Mouse (Mus musculus) lung, embryonic 15.5 days (tissue): ENCODE measurements at regions not wholly inside any gene's neighbourhood (a gene's known extent, or its start where the extent isn't known, plus 50 kb on each side); places are given as distances from the start of the nearest gene placed in this dataset.

Experiments
- ATAC-seq: fragments of 200-750 bp; cut with Nextera tagmentation; 2 replicates; pipeline ENCODE4 v1.8.0; 2017; ENCODE audit warnings: moderate number of reproducible peaks, borderline replicate concordance; ENCODE audit not compliant: low FRiP score, low TSS enrichment; ENCODE audit errors: extremely low read depth
- H3K27ac ChIP-seq: fragments of 300-500 bp; sonication (generic); 2 replicates; pipeline ENCODE4 v1.5.1; 2015; ENCODE audit warnings: moderate library complexity, mild to moderate bottlenecking, inconsistent platforms
- H3K27me3 ChIP-seq: fragments of 300-500 bp; sonication (generic); 2 replicates; pipeline ENCODE4 v1.6.1; 2015; ENCODE audit warnings: inconsistent platforms
- H3K36me3 ChIP-seq: fragments of 300-500 bp; sonication (generic); 2 replicates; pipeline ENCODE4 v1.6.1; 2015; ENCODE audit warnings: inconsistent platforms
- H3K4me1 ChIP-seq: fragments of 300-500 bp; sonication (generic); 2 replicates; pipeline ENCODE4 v1.6.1; 2015; ENCODE audit warnings: inconsistent platforms
- H3K4me2 ChIP-seq: fragments of 300-500 bp; sonication (generic); 2 replicates; pipeline ENCODE4 v1.6.1; 2015; ENCODE audit warnings: inconsistent platforms, mild to moderate bottlenecking, moderate library complexity
- H3K4me3 ChIP-seq: fragments of 300-500 bp; sonication (generic); 2 replicates; pipeline ENCODE4 v1.5.1; 2015; ENCODE audit warnings: mild to moderate bottlenecking, inconsistent platforms
- H3K9ac ChIP-seq: fragments of 300-500 bp; sonication (generic); 2 replicates; pipeline ENCODE4 v1.6.1; 2015; ENCODE audit warnings: inconsistent platforms
- H3K9me3 ChIP-seq: fragments of 300-500 bp; sonication (generic); 2 replicates; pipeline ENCODE4 v1.6.1; 2016; ENCODE audit warnings: inconsistent platforms
- WGBS: fragments of 180-500 bp; shearing (Covaris S2); methylation state at CpG from one replicate; pipeline ENCODE4 v1.1.7; 2015; 5-methylcytosine and 5-hydroxymethylcytosine counted together

DNA sequence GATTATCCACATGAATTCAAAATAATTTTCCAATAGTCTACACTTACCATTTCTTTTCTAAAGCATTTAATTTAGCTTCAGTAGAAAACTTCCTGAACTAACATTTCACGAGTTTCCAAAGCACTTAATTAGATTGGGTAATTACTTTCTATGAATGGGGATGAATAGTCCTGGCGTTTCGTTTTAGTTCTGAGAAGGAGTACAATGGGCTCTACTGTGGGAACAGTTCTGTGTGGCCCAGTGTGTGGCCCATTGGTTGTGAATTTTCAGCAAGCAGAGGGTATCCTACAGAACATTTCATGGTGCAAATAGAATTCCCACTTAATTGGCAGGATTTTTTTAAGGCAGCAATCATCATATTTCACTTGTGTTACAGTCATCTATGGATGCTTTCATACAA lies 95.5 kb downstream of the 1700017N19Rik start:
- Histone ChIP-seq H3K27me3 (no peaks in the 10 kb centered on the region), H3K9ac (no peak overlapping the region), H3K9me3 (no peaks in the 10 kb centered on the region), H3K36me3 (no peaks in the 10 kb centered on the region), H3K4me2 (no peak overlapping the region), H3K27ac (no peak overlapping the region), H3K4me1 (no peaks in the 10 kb centered on the region), H3K4me3 (no peak overlapping the region)
- no peak for ATAC-seq
- WGBS: 69% methylated on average over 3 of the region's 3 CpGs

DNA sequence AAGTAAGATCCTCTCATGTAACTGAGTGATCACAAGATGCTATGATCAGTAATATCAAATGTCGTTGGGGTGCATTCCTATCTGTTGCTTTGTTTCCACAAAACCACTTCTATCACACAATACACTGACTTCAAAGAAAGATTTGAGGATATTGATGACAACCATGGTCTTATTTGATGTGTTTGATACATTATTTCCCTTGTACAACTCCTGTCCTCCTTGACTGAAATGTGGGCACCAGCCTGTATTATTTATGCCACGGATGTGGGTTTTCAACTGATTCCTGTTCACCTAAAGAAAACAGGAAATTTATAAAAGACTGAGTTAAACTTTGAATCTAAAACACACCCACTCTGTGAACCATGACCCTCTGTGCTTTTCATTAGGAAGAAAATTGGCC lies 105.7 kb downstream of the 1700017N19Rik start:
- ATAC-seq: no peak

DNA sequence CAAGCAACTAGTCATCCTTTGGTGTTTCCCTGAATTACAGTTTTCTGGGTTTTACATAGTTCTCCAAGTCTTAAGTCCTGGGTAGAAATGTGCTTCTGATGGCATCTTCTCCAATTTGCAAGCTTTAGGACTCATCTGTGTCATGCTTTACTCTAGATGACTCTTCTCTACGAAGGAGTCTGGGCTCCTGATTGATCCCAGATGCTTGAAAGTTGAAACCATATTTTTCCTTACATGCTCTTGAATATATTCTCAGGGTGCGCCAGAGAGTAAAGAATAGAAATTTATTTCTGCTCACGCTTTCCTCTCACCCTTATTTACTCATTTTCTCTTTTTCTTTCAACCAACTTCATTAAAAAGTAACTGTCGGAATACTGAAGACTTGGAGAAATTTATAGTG lies 108.9 kb downstream of the 1700017N19Rik start:
- H3K4me3 ChIP-seq: no peak overlapping the region
- no peak for ATAC-seq
- H3K4me1 ChIP-seq: no peaks in the 10 kb centered on the region

More for the DNA sequence above, 105.7 kb downstream of the 1700017N19Rik start:
- no peak overlapping the region for H3K4me2 ChIP-seq
- no peaks in the 10 kb centered on the region for H3K4me1 ChIP-seq
- H3K27ac ChIP-seq: no peak overlapping the region
- no peaks in the 10 kb centered on the region for H3K36me3 ChIP-seq
- no peaks in the 10 kb centered on the region for H3K27me3 ChIP-seq
- H3K9me3 ChIP-seq: no peaks in the 10 kb centered on the region
- no peak overlapping the region for H3K9ac ChIP-seq
- 61% methylated on average over 2 of the region's 2 CpGs for WGBS
- H3K4me3 ChIP-seq: no peak overlapping the region

GRCm38 (mm10) chr10:100700281-100701205 lies 110.3 kb downstream of the 1700017N19Rik start:
- H3K9me3 ChIP-seq: no peaks in the 10 kb centered on the region
- WGBS: 61% methylated on average over 10 of the region's 10 CpGs
- no peaks in the 10 kb centered on the region for H3K36me3 ChIP-seq
- no peak overlapping the region for H3K4me2 ChIP-seq
- no peak overlapping the region for H3K4me3 ChIP-seq
- no peak for ATAC-seq
- no peaks in the 10 kb centered on the region for H3K4me1 ChIP-seq
- H3K27me3 ChIP-seq: no peaks in the 10 kb centered on the region
- no peak overlapping the region for H3K27ac ChIP-seq
- H3K9ac ChIP-seq: no peak overlapping the region

More for the DNA sequence above, 108.9 kb downstream of the 1700017N19Rik start:
- Histone ChIP-seq H3K27ac (no peak overlapping the region), H3K9ac (no peak overlapping the region), H3K9me3 (no peaks in the 10 kb centered on the region), H3K4me2 (no peak overlapping the region), H3K27me3 (no peaks in the 10 kb centered on the region), H3K36me3 (no peaks in the 10 kb centered on the region)
- WGBS: 61% methylated on average over 4 of the region's 4 CpGs

DNA sequence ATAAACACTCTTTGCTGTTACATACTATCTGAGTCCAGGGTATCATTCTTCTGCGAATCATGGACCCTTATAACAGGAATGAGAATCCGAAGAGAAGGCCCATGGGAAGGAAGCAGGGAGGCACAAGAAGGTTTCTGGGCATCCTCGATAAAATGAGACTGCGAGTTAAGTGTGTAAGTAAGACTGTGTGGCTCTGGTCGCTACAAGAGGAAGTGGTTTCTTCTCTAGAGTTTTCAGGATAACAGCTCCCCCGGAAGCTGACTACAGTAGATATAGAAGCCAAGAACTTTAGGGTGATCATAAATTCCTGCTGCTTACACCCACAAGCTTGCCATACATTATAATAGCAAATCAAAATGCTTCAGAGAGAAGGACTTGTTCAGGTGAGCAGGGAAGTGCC lies 111.7 kb downstream of the 1700017N19Rik start:
- H3K4me3 ChIP-seq: no peak overlapping the region
- H3K4me2 ChIP-seq: no peak overlapping the region
- H3K27ac ChIP-seq: no peak overlapping the region
- H3K4me1 ChIP-seq: no peaks in the 10 kb centered on the region
- H3K27me3 ChIP-seq: no peaks in the 10 kb centered on the region
- no peak for ATAC-seq
- no peak overlapping the region for H3K9ac ChIP-seq
- H3K9me3 ChIP-seq: no peaks in the 10 kb centered on the region
- WGBS: 83% methylated on average over 6 of the region's 6 CpGs
- H3K36me3 ChIP-seq: no peaks in the 10 kb centered on the region

GRCm38 (mm10) chr10:100716084-100716667 lies 125.9 kb downstream of the 1700017N19Rik start:
- H3K27me3 ChIP-seq: no peaks in the 10 kb centered on the region
- H3K9ac ChIP-seq: no peak overlapping the region
- H3K36me3 ChIP-seq: no peaks in the 10 kb centered on the region
- 78% methylated on average over 7 of the region's 7 CpGs for WGBS
- ATAC-seq: no peak
- H3K4me2 ChIP-seq: no peak overlapping the region
- H3K4me3 ChIP-seq: no peak overlapping the region
- no peaks in the 10 kb centered on the region for H3K9me3 ChIP-seq
- no peak overlapping the region for H3K27ac ChIP-seq
- H3K4me1 ChIP-seq: no peaks in the 10 kb centered on the region

- Histone ChIP-seq H3K4me3 (no peak overlapping the region), H3K9ac (no peak overlapping the region), H3K9me3 (no peaks in the 10 kb centered on the region), H3K4me1 (no peaks in the 10 kb centered on the region), H3K27me3 (no peaks in the 10 kb centered on the region), H3K4me2 (no peak overlapping the region), H3K36me3 (no peaks in the 10 kb centered on the region), H3K27ac (no peak overlapping the region)
- no peak for ATAC-seq
- WGBS: 36% methylated on average over 3 of the region's 3 CpGs
Measured at GRCm38 (mm10) chr10:100718574-100718973, 128.3 kb downstream of the 1700017N19Rik start.

DNA sequence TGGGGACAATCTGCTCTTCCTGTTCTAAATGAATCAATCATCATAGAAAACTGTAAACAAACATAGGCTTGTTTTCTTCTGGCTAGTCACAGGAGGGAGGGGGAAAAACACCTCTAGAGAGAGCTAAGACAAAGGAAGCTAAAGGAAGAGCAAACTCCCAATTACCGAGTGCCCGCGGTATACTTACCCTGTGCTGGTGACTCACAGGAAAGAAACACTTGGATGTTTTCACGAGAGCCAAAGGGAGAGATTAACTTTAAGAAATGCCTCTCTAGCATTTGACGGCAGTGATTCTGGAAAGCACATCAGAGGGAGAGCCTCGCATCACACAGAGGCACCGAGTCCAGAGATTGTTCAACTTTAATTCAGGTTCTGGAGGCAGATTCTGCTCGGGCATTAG lies 151.0 kb downstream of the 1700017N19Rik start:
- WGBS: 51% methylated on average over 8 of the region's 8 CpGs
- no peaks in the 10 kb centered on the region for H3K36me3 ChIP-seq
- no peak overlapping the region for H3K4me3 ChIP-seq
- no peak for ATAC-seq
- H3K9me3 ChIP-seq: no peaks in the 10 kb centered on the region
- H3K4me2 ChIP-seq: no peak overlapping the region
- no peak overlapping the region for H3K9ac ChIP-seq
- H3K27me3 ChIP-seq: no peaks in the 10 kb centered on the region
- H3K4me1 ChIP-seq: no peaks in the 10 kb centered on the region
- no peak overlapping the region for H3K27ac ChIP-seq

DNA sequence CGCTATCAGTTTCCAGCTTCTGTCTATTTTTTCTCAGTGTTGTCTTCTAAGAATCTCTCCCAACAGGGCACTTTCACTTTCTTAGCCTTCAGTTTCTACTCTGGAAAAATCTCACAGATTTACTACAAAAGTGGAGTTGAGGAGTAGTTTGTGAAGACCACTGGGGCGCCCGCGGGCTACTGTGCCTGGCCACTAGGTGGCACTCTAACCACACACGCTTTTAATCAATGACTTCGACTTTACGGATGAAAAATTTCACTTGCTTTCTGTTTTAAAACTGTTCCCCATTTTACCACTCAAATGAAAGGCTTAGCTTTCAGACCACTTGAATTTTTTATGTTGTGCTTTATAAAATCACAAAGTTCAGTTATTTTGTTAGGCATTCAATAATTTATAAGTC lies 151.8 kb downstream of the 1700017N19Rik start:
- ATAC-seq: no peak
- Histone ChIP-seq H3K4me1 (no peaks in the 10 kb centered on the region), H3K4me3 (no peak overlapping the region), H3K9ac (no peak overlapping the region), H3K36me3 (no peaks in the 10 kb centered on the region), H3K27me3 (no peaks in the 10 kb centered on the region), H3K27ac (no peak overlapping the region), H3K4me2 (peak overlapping the region; percentile 26; the same call in 1 of the 2 replicates), H3K9me3 (no peaks in the 10 kb centered on the region)
- WGBS: 8% methylated on average over 7 of the region's 7 CpGs

DNA sequence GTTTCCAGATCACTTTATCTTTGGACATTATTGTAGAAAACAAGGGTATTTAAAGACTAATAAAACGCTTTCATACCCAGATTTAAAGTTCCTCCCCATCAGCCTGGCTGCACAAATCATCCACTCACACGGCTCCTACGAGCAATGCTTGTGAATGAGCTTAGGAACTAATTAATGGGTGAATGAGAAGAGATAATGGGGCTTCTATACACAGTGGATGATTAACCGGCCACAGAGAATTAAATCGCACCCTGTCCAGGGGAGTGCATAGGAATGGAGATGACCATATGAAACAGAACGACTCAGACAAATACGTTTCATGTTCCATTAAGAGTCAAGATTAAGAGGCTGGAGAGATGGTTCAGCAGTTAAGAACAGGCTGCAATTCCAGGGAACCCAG lies 155.9 kb downstream of the 1700017N19Rik start:
- H3K4me2 ChIP-seq: no peak overlapping the region
- no peak overlapping the region for H3K4me3 ChIP-seq
- no peaks in the 10 kb centered on the region for H3K4me1 ChIP-seq
- no peaks in the 10 kb centered on the region for H3K27me3 ChIP-seq
- H3K36me3 ChIP-seq: no peaks in the 10 kb centered on the region
- H3K27ac ChIP-seq: no peak overlapping the region
- 69% methylated on average over 7 of the region's 7 CpGs for WGBS
- ATAC-seq: no peak
- H3K9me3 ChIP-seq: no peaks in the 10 kb centered on the region
- no peak overlapping the region for H3K9ac ChIP-seq

- no peaks in the 10 kb centered on the region for H3K27me3 ChIP-seq
- H3K4me1 ChIP-seq: no peaks in the 10 kb centered on the region
- H3K4me3 ChIP-seq: no peak overlapping the region
- ATAC-seq: no peak
- no peak overlapping the region for H3K9ac ChIP-seq
- no peaks in the 10 kb centered on the region for H3K36me3 ChIP-seq
- no peaks in the 10 kb centered on the region for H3K9me3 ChIP-seq
- H3K27ac ChIP-seq: no peak overlapping the region
- 88% methylated on average over 5 of the region's 5 CpGs for WGBS
- H3K4me2 ChIP-seq: no peak overlapping the region
Measured at GRCm38 (mm10) chr10:100754957-100755356, 164.7 kb downstream of the 1700017N19Rik start.

GRCm38 (mm10) chr10:100774252-100774651 lies 184.0 kb downstream of the 1700017N19Rik start:
- Histone ChIP-seq H3K27ac (no peak overlapping the region), H3K9me3 (no peaks in the 10 kb centered on the region), H3K4me2 (no peak overlapping the region), H3K27me3 (no peaks in the 10 kb centered on the region), H3K4me3 (no peak overlapping the region), H3K9ac (no peak overlapping the region), H3K36me3 (no peaks in the 10 kb centered on the region), H3K4me1 (no peaks in the 10 kb centered on the region)
- ATAC-seq: no peak
